Mouse (Mus musculus) olfactory bulb, adult 2 months (tissue): ENCODE results near the gene Dhx16. TPM values are rescaled to one million over a fixed set of nuclear protein-coding genes. Genes with fewer than 3 reads are reported as not detected.

Experiments
- H3K27ac ChIP-seq: fragments of 200-500 bp; 2 replicates; pipeline ENCODE4 v1.5.1; 2012; ENCODE audit warnings: low read depth, low read length; ENCODE audit not compliant: insufficient read depth
- H3K4me1 ChIP-seq: fragments of 200-500 bp; 2 replicates; pipeline ENCODE4 v1.6.1; 2012; ENCODE audit warnings: low read length; ENCODE audit not compliant: control insufficient read depth, insufficient read depth
- H3K4me3 ChIP-seq: fragments of 200-500 bp; 2 replicates; pipeline ENCODE4 v1.5.1; 2012; ENCODE audit warnings: mild to moderate bottlenecking, low read depth, low read length, moderate library complexity; ENCODE audit not compliant: insufficient read depth
- CTCF ChIP-seq: fragments of 200-500 bp; IDR thresholded peaks from 2 replicates; pipeline ENCODE4 v1.5.1; 2012; ENCODE audit warnings: low read depth, mild to moderate bottlenecking, low read length, moderate library complexity; ENCODE audit not compliant: insufficient read depth
- POLR2A ChIP-seq: fragments of 200-500 bp; IDR thresholded peaks from 2 replicates; pipeline ENCODE4 v1.6.1; 2012; ENCODE audit warnings: mild to moderate bottlenecking, low read depth, low read length, moderate library complexity; ENCODE audit not compliant: insufficient read depth
- WGBS: fragments of 180-500 bp; shearing (Covaris S2); methylation state at CpG from one replicate; pipeline ENCODE4 v1.1.7; 2018; 5-methylcytosine and 5-hydroxymethylcytosine counted together
- polyA plus RNA-seq: library from polyadenylated mRNA; stranded (reverse); fragments of >200 nt; gene quantifications from 2 replicates; pipeline ENCODE4 v1.2.4, GENCODE M21; 2012; ENCODE audit warnings: low replicate concordance; ENCODE audit not compliant: missing spikeins, insufficient read depth, insufficient read length

The Dhx16 gene
- polyA plus RNA-seq, 1 experiment: not detected

DNA sequence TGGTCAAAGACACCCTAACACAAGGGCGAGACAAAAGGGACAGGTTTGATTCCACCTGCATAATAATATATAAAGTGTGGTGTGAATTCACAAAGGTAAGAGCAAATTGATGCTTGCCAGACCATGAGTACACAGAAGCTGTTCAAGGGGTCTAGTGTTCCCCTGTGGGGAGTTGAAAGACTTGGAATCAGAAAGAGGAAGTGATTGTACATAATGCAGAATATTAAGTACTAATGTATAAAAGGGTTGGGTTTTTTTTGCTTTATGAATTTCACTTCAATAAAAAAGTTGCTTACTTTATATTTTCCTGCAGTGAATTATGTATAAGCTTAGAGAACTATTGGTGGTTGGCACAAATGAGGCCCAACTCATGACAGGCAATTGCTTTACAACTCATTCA lies 20.2 kb upstream of the Dhx16 start:
- TF ChIP-seq CTCF (no peak), POLR2A (no peak)
- Histone ChIP-seq H3K4me3 (no peak overlapping the region), H3K4me1 (no peaks in the 10 kb centered on the region), H3K27ac (no peak overlapping the region)
- WGBS: 93% methylated on average over 1 of the region's 1 CpGs

GRCm38 (mm10) chr17:35859835-35860234 lies 19.8 kb upstream of the Dhx16 start:
- 77% methylated on average over 2 of the region's 2 CpGs for WGBS
- H3K27ac ChIP-seq: no peak overlapping the region
- no peak for TF ChIP-seq POLR2A
- no peak for TF ChIP-seq CTCF
- no peak overlapping the region for H3K4me3 ChIP-seq
- 0 out of 2 replicates have a peak, but pooled peaks cover under 1% of the 10 kb centered on the region for H3K4me1 ChIP-seq

GRCm38 (mm10) chr17:35860831-35861197 lies 18.8 kb upstream of the Dhx16 start:
- WGBS: 5% methylated on average over 12 of the region's 12 CpGs
- peaks cover 9% of the 10 kb centered on the region; the same call in 1 of the 2 replicates for H3K4me1 ChIP-seq
- H3K4me3 ChIP-seq: peak overlapping the region; percentile 60
- no peak for TF ChIP-seq CTCF
- TF ChIP-seq POLR2A: no peak
- no peak overlapping the region for H3K27ac ChIP-seq

DNA sequence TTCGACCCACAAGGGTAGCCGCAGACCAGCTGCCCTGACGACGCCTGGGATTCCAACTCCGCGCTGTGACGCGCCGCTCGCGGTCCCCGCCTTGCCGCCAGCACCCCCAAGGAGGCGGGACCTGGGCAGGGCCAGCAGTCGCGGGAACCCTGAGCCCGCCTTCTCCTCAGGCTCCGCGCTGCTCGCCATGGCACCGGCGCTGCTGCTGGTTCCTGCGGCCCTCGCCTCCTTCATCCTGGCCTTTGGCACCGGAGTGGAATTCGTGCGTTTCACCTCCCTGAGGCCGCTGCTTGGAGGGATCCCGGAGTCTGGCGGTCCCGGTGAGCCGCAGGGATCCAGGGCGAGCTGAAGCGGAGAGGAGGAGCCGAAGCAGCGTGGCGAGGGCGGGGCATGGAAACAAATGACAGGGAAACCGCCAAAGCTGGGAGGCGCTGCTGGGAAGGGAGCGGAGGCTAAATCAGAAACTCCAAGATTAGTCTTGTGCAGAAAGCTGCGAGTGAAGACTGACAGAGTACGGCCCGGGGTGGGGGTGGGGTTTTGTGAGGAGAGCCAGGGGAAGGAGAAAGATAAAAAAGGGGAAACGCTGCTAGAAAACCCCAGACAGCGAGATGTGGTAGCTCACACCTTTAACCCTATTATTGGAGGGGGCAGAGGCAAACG lies 18.3 kb upstream of the Dhx16 start, which contains the start of gene Nrm:
Gene Nrm, plus strand, starts transcription at position 121 of the 660 bp plus-strand sequence.
- under 1% methylated on average over 47 of the region's 47 CpGs for WGBS
- TF ChIP-seq POLR2A: peak; percentile 67; the same call in 1 of the 2 replicates
- TF ChIP-seq CTCF: peak; percentile 44; the same call in 1 of the 2 replicates
- peak within 1 kb of the TSS; percentile 29; the same call in 1 of the 2 replicates for H3K27ac ChIP-seq
- peak within 1 kb of the TSS; percentile 60 for H3K4me3 ChIP-seq
- peaks cover 10% of the 10 kb centered on the region; the same call in 1 of the 2 replicates for H3K4me1 ChIP-seq

DNA sequence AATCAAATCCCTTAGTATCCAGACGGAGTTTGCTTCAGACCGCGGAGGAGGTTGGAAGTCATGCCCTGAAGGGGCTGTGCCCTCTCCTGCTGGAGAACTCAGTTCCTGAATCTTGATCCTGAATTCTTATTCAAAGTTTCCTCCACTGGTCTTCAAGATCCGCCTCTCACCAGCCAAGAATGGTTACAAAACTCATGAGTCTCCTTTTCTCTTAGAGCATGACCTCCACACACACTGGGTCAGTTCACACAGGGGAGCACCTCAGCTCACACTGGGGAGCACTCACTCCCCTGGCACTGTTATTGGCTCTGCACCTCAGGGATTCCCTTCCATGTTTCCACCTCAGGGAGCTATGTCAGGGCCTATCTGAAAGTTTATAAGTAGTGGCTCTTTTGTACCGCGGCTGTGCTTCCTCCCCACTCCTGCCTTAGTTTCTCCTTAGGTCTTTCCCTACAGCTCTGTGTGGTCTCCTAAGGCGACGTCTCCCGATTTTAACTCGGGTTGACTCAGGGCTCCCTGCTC lies 14.7 kb upstream of the Dhx16 start:
- Histone ChIP-seq H3K4me1 (peaks cover 40% of the 10 kb centered on the region), H3K4me3 (no peak overlapping the region), H3K27ac (no peak overlapping the region)
- no peak for TF ChIP-seq CTCF
- no peak for TF ChIP-seq POLR2A
- 35% methylated on average over 10 of the region's 10 CpGs for WGBS

DNA sequence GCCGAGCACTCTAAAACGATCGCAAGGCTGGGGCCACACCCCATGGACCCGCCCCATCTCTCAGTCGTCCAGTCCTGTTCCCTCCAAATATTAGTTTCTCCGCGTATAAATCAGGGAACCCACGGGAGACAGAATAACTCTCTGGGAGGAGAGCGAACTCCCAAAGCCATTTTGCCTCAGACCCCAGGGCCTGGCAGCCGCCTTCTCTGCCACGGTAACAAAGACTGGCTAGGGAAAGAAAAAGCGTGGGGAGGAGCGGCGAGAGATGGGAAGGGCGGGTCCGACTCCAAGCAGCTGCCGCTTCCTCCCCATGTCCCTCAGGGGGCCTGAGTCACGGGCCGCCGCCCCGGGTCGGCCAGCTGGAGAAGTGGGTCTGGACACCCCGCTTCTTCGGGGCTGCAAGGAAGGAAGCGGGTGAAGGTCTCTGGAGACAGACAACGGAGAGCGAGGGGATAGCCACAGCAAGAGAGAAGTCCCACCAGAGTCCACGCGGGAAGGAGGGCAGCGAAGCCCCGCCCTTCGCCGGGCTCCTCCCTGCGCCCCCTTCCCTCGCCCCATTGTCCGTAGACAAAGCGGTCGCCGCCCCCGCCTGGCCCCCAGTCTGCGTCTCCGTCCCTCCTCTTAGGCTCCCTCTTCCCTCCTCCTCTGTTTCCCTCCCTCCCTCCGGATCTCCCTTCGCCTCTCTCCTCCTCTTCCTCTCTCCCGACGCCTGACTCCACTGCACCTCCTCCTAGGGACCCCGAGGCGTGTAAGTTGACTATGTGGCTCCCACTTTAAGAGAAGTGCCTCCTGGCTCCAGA lies 13.9 kb upstream of the Dhx16 start, which contains the start of gene Ppp1r18:
Gene Ppp1r18, plus strand, starts transcription at position 113 of the 800 bp plus-strand sequence.
- TF ChIP-seq POLR2A (no peak), CTCF (no peak)
- H3K4me1 ChIP-seq: peaks cover 47% of the 10 kb centered on the region
- H3K4me3 ChIP-seq: peak within 1 kb of the TSS; percentile 53
- WGBS: under 1% methylated on average over 47 of the region's 48 CpGs
- peak within 1 kb of the TSS; percentile 29 for H3K27ac ChIP-seq

DNA sequence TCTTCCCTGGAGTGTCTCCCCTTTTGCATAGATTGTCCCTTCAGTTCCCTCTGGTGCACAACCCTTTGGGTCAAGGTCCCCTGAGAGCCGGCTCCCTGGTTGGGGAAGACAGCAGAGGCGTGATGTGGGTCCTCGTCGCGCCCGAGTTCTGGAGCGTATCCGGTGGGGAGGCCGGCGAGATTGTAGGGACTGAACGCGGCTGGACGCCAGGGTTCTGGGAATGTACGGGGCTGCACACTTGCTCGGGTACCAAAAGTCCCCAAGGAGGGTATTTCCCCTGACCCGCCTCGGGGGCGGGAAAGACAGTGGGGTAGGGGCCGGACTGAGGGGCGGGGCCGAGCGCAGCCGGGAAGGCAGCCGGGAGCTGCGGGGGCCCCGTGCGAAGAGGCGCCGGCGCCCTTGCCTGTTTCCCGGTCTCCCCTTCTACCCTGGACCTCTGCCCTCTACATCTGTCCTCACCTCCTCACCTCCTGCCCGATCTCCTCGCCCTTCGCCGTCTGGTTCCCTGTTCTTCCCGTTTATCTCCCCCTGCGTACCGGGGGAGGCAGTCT lies 13.3 kb upstream of the Dhx16 start:
- Histone ChIP-seq H3K4me1 (peaks cover 47% of the 10 kb centered on the region), H3K27ac (peak overlapping the region; percentile 75), H3K4me3 (peak overlapping the region; percentile 53)
- no peak for TF ChIP-seq POLR2A
- no peak for TF ChIP-seq CTCF
- WGBS: under 1% methylated on average over 38 of the region's 38 CpGs

GRCm38 (mm10) chr17:35866911-35867890 lies 12.4 kb upstream of the Dhx16 start:
- TF ChIP-seq POLR2A (no peak), CTCF (no peak)
- 27% methylated on average over 26 of the region's 26 CpGs for WGBS
- peak overlapping the region; percentile 53 for H3K4me3 ChIP-seq
- peak overlapping the region; percentile 75 for H3K27ac ChIP-seq
- peaks cover 47% of the 10 kb centered on the region for H3K4me1 ChIP-seq
